Mouse (Mus musculus): Measurements from ENCODE around the gene 4930453N24Rik. TPM values are rescaled to one million over a fixed set of nuclear protein-coding genes. Genes with fewer than 3 reads are reported as not detected.

4930453N24Rik gene
- polyA plus RNA-seq, 1 experiment, result 16.3 TPM

DNA sequence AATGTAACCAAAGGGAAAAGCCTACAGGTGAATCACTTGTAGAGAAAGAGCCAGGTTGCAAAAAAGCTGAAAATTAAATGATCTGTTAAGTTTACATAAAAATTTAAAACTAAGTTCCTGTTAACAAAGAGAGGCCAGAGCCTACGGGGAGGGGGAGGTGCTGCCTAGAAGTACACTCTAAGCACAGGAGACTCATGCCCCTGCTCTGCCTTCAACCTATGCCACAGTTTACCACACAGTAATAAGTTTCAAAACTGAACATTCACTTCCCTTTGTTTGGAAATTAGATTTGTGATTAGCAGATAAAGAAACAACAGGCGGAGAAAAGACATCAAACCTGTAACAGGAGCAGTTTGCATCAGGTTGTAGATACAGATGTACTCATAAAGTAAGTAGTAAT lies 23.8 kb upstream of the 4930453N24Rik start:
- Histone ChIP-seq H3K4me3 (no peak overlapping the region), H3ac (ENCODE audit: control insufficient read depth, insufficient read length) (no peak overlapping the region), H3K4me2 (ENCODE audit: low read depth) (no peak overlapping the region), H3K36me3 (ENCODE audit: control insufficient read depth, insufficient read depth) (peaks cover 10% of the 10 kb centered on the region), H3K79me2 (ENCODE audit: control insufficient read depth, insufficient read depth) (peaks cover 8% of the 10 kb centered on the region), H3K27me3 (ENCODE audit: control insufficient read depth, insufficient read depth, insufficient read length) (no peaks in the 10 kb centered on the region)
- TF ChIP-seq TCF12 (IDR thresholded peaks at IDR 0.05; ENCODE audit: insufficient read depth, poor library complexity, severe bottlenecking) (no peak), MAX (IDR thresholded peaks at IDR 0.05; ENCODE audit: low read depth) (no peak), POLR2A (IDR thresholded peaks at IDR 0.05; ENCODE audit: insufficient read length, low read depth) (no peak), E2F4 (IDR thresholded peaks at IDR 0.05; ENCODE audit: insufficient read depth) (no peak), CEBPB (IDR thresholded peaks at IDR 0.05; ENCODE audit: insufficient read depth, poor library complexity, severe bottlenecking) (no peak), POLR2AphosphoS2 (IDR thresholded peaks at IDR 0.05; ENCODE audit: insufficient read length, low read depth) (no peak), USF1 (IDR thresholded peaks at IDR 0.05; ENCODE audit: low read depth) (no peak), MYOD1 (IDR thresholded peaks at IDR 0.05; ENCODE audit: control insufficient read depth in 1 of 3, insufficient read length in 2 of 3, low read depth in 2 of 3) (no peak), MYOG (IDR thresholded peaks at IDR 0.05; ENCODE audit: control insufficient read depth in 1 of 3, insufficient read depth in 1 of 3, insufficient read length in 2 of 3, low read depth in 2 of 3) (no peak), SRF (IDR thresholded peaks at IDR 0.05; ENCODE audit: control insufficient read depth, insufficient read length, low read depth) (no peak)

DNA sequence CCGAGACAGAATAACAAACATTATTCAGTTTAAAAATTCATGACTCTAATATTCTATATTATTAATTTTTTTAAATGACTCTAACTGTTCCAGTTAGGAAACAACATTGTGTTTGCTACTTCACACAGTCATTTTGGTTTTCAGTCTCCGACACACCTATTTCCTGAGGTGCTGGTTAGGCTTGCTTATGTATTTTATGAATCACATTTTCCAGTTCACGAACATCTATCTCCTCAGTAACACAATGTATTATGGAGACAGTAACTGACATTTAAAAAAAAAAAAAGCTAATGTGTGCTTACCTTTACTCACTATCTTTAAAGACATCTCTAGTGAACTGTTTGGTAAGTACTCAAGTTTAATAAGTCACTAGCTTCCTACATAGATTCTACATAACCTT lies 18.7 kb upstream of the 4930453N24Rik start:
- no peak overlapping the region for H3ac ChIP-seq (ENCODE audit: control insufficient read depth, insufficient read length)

GRCm38 (mm10) chr16:64775516-64775915 lies 4.6 kb upstream of the 4930453N24Rik start:
- TF ChIP-seq MAX (IDR thresholded peaks at IDR 0.05; ENCODE audit: low read depth) (no peak), SRF (IDR thresholded peaks at IDR 0.05; ENCODE audit: control insufficient read depth, insufficient read length, low read depth) (no peak), USF1 (IDR thresholded peaks at IDR 0.05; ENCODE audit: low read depth) (no peak), REST (IDR thresholded peaks at IDR 0.05; ENCODE audit: insufficient read depth, insufficient read length) (no peak), TCF3 (IDR thresholded peaks at IDR 0.05; ENCODE audit: insufficient read length, low read depth) (no peak), POLR2A (IDR thresholded peaks at IDR 0.05; ENCODE audit: insufficient read length, low read depth) (no peak), CEBPB (IDR thresholded peaks at IDR 0.05; ENCODE audit: insufficient read depth, poor library complexity, severe bottlenecking) (no peak)
- Histone ChIP-seq H3K79me2 (ENCODE audit: control insufficient read depth, insufficient read depth) (peaks cover 2% of the 10 kb centered on the region), H3K27me3 (ENCODE audit: control insufficient read depth, insufficient read depth, insufficient read length) (no peaks in the 10 kb centered on the region), H3K36me3 (ENCODE audit: control insufficient read depth, insufficient read depth) (no peaks in the 10 kb centered on the region), H3ac (ENCODE audit: control insufficient read depth, insufficient read length) (no peak overlapping the region), H3K4me3 (no peak overlapping the region), H3K4me2 (ENCODE audit: low read depth) (no peak overlapping the region)

More for the DNA sequence above, 18.7 kb upstream of the 4930453N24Rik start:
- no peak overlapping the region for H3K4me2 ChIP-seq (ENCODE audit: low read depth)
- TF ChIP-seq E2F4 (IDR thresholded peaks at IDR 0.05; ENCODE audit: insufficient read depth) (no peak), TCF3 (IDR thresholded peaks at IDR 0.05; ENCODE audit: insufficient read length, low read depth) (no peak), CEBPB (IDR thresholded peaks at IDR 0.05; ENCODE audit: insufficient read depth, poor library complexity, severe bottlenecking) (no peak), POLR2AphosphoS2 (IDR thresholded peaks at IDR 0.05; ENCODE audit: insufficient read length, low read depth) (no peak), SRF (IDR thresholded peaks at IDR 0.05; ENCODE audit: control insufficient read depth, insufficient read length, low read depth) (no peak), REST (IDR thresholded peaks at IDR 0.05; ENCODE audit: insufficient read depth, insufficient read length) (no peak), MYOG (IDR thresholded peaks at IDR 0.05; ENCODE audit: control insufficient read depth in 1 of 3, insufficient read depth in 1 of 3, insufficient read length in 2 of 3, low read depth in 2 of 3) (no peak)
- H3K27me3 ChIP-seq (ENCODE audit: control insufficient read depth, insufficient read depth, insufficient read length), result no peaks in the 10 kb centered on the region
- no peaks in the 10 kb centered on the region for H3K79me2 ChIP-seq (ENCODE audit: control insufficient read depth, insufficient read depth)
- peaks cover 38% of the 10 kb centered on the region for H3K36me3 ChIP-seq (ENCODE audit: control insufficient read depth, insufficient read depth)
- H3K4me3 ChIP-seq, result no peak overlapping the region

GRCm38 (mm10) chr16:64771431-64771818 lies 464 bp upstream of the 4930453N24Rik start:
- TF ChIP-seq TCF3 (IDR thresholded peaks at IDR 0.05; ENCODE audit: insufficient read length, low read depth), result no peak
- TF ChIP-seq POLR2A (IDR thresholded peaks at IDR 0.05; ENCODE audit: insufficient read length, low read depth), result no peak
- no peak for TF ChIP-seq TCF12 (IDR thresholded peaks at IDR 0.05; ENCODE audit: insufficient read depth, poor library complexity, severe bottlenecking)
- no peak for TF ChIP-seq MYOG (IDR thresholded peaks at IDR 0.05; ENCODE audit: control insufficient read depth in 1 of 3, insufficient read depth in 1 of 3, insufficient read length in 2 of 3, low read depth in 2 of 3)
- TF ChIP-seq MAX (IDR thresholded peaks at IDR 0.05; ENCODE audit: low read depth), result no peak
- no peak for TF ChIP-seq POLR2AphosphoS2 (IDR thresholded peaks at IDR 0.05; ENCODE audit: insufficient read length, low read depth)
- TF ChIP-seq SRF (IDR thresholded peaks at IDR 0.05; ENCODE audit: control insufficient read depth, insufficient read length, low read depth), result no peak
- no peak for TF ChIP-seq CEBPB (IDR thresholded peaks at IDR 0.05; ENCODE audit: insufficient read depth, poor library complexity, severe bottlenecking)
- TF ChIP-seq E2F4 (IDR thresholded peaks at IDR 0.05; ENCODE audit: insufficient read depth), result no peak
- TF ChIP-seq USF1 (IDR thresholded peaks at IDR 0.05; ENCODE audit: low read depth), result no peak
- TF ChIP-seq REST (IDR thresholded peaks at IDR 0.05; ENCODE audit: insufficient read depth, insufficient read length), result no peak
- TF ChIP-seq MYOD1 (IDR thresholded peaks at IDR 0.05; ENCODE audit: control insufficient read depth in 1 of 3, insufficient read length in 2 of 3, low read depth in 2 of 3), result no peak
- H3K79me2 ChIP-seq (ENCODE audit: control insufficient read depth, insufficient read depth), result peaks cover 29% of the 10 kb centered on the region

GRCm38 (mm10) chr16:64766696-64767300 lies 4.2 kb downstream of the 4930453N24Rik start:
- H3K36me3 ChIP-seq (ENCODE audit: control insufficient read depth, insufficient read depth), result peaks cover 33% of the 10 kb centered on the region
- TF ChIP-seq POLR2AphosphoS2 (IDR thresholded peaks at IDR 0.05; ENCODE audit: insufficient read length, low read depth) (no peak), SRF (IDR thresholded peaks at IDR 0.05; ENCODE audit: control insufficient read depth, insufficient read length, low read depth) (no peak), MYOD1 (IDR thresholded peaks at IDR 0.05; ENCODE audit: control insufficient read depth in 1 of 3, insufficient read length in 2 of 3, low read depth in 2 of 3) (no peak), USF1 (IDR thresholded peaks at IDR 0.05; ENCODE audit: low read depth) (no peak), MYOG (IDR thresholded peaks at IDR 0.05; ENCODE audit: control insufficient read depth in 1 of 3, insufficient read depth in 1 of 3, insufficient read length in 2 of 3, low read depth in 2 of 3) (no peak), CEBPB (IDR thresholded peaks at IDR 0.05; ENCODE audit: insufficient read depth, poor library complexity, severe bottlenecking) (no peak), TCF12 (IDR thresholded peaks at IDR 0.05; ENCODE audit: insufficient read depth, poor library complexity, severe bottlenecking) (no peak), E2F4 (IDR thresholded peaks at IDR 0.05; ENCODE audit: insufficient read depth) (no peak), TCF3 (IDR thresholded peaks at IDR 0.05; ENCODE audit: insufficient read length, low read depth) (no peak), REST (IDR thresholded peaks at IDR 0.05; ENCODE audit: insufficient read depth, insufficient read length) (no peak), MAX (IDR thresholded peaks at IDR 0.05; ENCODE audit: low read depth) (no peak), POLR2A (IDR thresholded peaks at IDR 0.05; ENCODE audit: insufficient read length, low read depth) (no peak)

More at GRCm38 (mm10) chr16:64771431-64771818, 464 bp upstream of the 4930453N24Rik start:
- Histone ChIP-seq H3ac (ENCODE audit: control insufficient read depth, insufficient read length) (no peak overlapping the region), H3K27me3 (ENCODE audit: control insufficient read depth, insufficient read depth, insufficient read length) (no peaks in the 10 kb centered on the region), H3K4me3 (peak overlapping the region; percentile 59), H3K36me3 (ENCODE audit: control insufficient read depth, insufficient read depth) (peaks cover under 1% of the 10 kb centered on the region), H3K4me2 (ENCODE audit: low read depth) (peak overlapping the region; percentile 70)

More at GRCm38 (mm10) chr16:64766696-64767300, 4.2 kb downstream of the 4930453N24Rik start:
- Histone ChIP-seq H3ac (ENCODE audit: control insufficient read depth, insufficient read length) (no peak overlapping the region), H3K79me2 (ENCODE audit: control insufficient read depth, insufficient read depth) (peaks cover 29% of the 10 kb centered on the region), H3K4me3 (no peak overlapping the region), H3K27me3 (ENCODE audit: control insufficient read depth, insufficient read depth, insufficient read length) (no peaks in the 10 kb centered on the region), H3K4me2 (ENCODE audit: low read depth) (no peak overlapping the region)

Measured in myocyte (in vitro differentiated cells).